Mouse (Mus musculus) B cell, adult 2 months (primary cell): Measurements from ENCODE around the gene March7.

Source experiments
- DNase-seq, 2 experiments: peaks; one replicate each; pipeline ENCODE4 v3.0.0; 2022

Gene March7

GRCm38 (mm10) chr2:60289451-60289850 lies 79.8 kb downstream of the March7 start:
- no peak for DNase-seq

DNA sequence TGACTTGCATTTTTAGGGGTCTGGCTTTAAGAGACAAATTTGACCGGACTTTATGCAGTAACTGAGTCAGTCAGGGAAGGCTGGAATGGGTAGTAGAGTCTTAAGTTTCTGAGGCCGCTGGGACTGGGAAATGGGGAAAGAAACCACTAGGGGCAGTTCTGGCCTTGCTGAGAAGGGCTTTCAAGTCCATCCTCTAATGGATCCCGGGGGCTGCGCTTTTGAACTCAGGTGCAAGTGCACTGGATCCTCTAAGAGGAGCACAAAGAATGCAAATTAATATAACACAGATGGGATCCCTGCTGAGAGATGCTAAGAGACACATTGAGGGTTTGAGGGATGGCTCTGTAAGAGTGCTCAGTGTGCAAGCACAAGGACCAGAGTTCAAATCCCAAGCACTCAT lies 81.7 kb downstream of the March7 start:
- DNase-seq: no peak

DNA sequence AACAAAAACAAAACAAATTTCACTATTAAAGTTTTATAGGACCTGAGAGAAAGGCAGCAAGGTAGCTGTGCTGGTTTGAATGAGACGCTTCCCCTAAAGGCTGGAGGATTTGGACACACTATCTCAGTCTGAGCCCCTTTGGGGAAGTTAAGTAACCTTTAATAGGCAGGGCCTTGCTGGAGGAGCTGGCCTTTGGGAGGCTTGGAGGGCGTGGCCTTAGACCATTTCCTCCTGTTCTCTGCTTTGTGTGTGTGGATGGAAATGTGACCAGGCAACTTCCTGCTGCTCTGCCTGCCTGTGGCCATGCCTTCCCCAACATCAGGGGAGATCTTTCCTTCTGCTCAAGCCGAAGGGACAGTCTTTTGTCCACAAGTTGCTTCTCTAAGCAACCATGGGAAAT lies 88.6 kb downstream of the March7 start:
- DNase-seq: no peak

GRCm38 (mm10) chr2:60299323-60299722 lies 89.6 kb downstream of the March7 start:
- DNase-seq: no peak
